Mouse (Mus musculus) myocyte (in vitro differentiated cells): ENCODE measurements around the gene Ptges2.

ENCODE experiments used
- CEBPB ChIP-seq: IDR thresholded peaks from 2 replicates; pipeline ENCODE4 v1.6.1; 2011; ENCODE audit warnings: mild to moderate bottlenecking, moderate library complexity; ENCODE audit not compliant: poor library complexity, insufficient read depth, severe bottlenecking
- E2F4 ChIP-seq: IDR thresholded peaks from one replicate; pipeline ENCODE4 v1.6.1; 2011; ENCODE audit warnings: mild to moderate bottlenecking, control low read depth, moderate library complexity; ENCODE audit not compliant: insufficient read depth
- MAX ChIP-seq: IDR thresholded peaks from one replicate; pipeline ENCODE4 v1.6.1; 2011; ENCODE audit warnings: low read depth, mild to moderate bottlenecking, control low read depth
- MYOD1 ChIP-seq, 3 experiments: IDR thresholded peaks; one replicate each; pipeline ENCODE4 v1.6.1; 2011; ENCODE audit warnings: control low read depth in 2 of 3, low read depth in 2 of 3, mild to moderate bottlenecking in 2 of 3, moderate library complexity in 1 of 3; ENCODE audit not compliant: insufficient read length in 2 of 3, control insufficient read depth in 1 of 3
- MYOG ChIP-seq, 3 experiments: IDR thresholded peaks; one replicate each; pipeline ENCODE4 v1.6.1; 2011; ENCODE audit warnings: control low read depth in 2 of 3, low read depth in 2 of 3, mild to moderate bottlenecking in 2 of 3; ENCODE audit not compliant: insufficient read length in 2 of 3, control insufficient read depth in 1 of 3, insufficient read depth in 1 of 3
- POLR2A ChIP-seq: IDR thresholded peaks from one replicate; pipeline ENCODE4 v1.6.1; 2011; ENCODE audit warnings: low read depth, mild to moderate bottlenecking, control low read depth, moderate library complexity; ENCODE audit not compliant: insufficient read length
- POLR2AphosphoS2 ChIP-seq: IDR thresholded peaks from one replicate; pipeline ENCODE4 v1.6.1; 2011; ENCODE audit warnings: low read depth, control low read depth; ENCODE audit not compliant: insufficient read length
- REST ChIP-seq: IDR thresholded peaks from one replicate; pipeline ENCODE4 v1.6.1; 2011; ENCODE audit warnings: mild to moderate bottlenecking, control low read depth, moderate library complexity; ENCODE audit not compliant: insufficient read depth, insufficient read length
- SRF ChIP-seq: IDR thresholded peaks from one replicate; pipeline ENCODE4 v1.6.1; 2011; ENCODE audit warnings: low read depth; ENCODE audit not compliant: control insufficient read depth, insufficient read length
- TCF12 ChIP-seq: IDR thresholded peaks from one replicate; pipeline ENCODE4 v1.6.1; 2011; ENCODE audit warnings: mild to moderate bottlenecking, control low read depth; ENCODE audit not compliant: poor library complexity, insufficient read depth, severe bottlenecking
- TCF3 ChIP-seq: IDR thresholded peaks from one replicate; pipeline ENCODE4 v1.6.1; 2011; ENCODE audit warnings: low read depth, control low read depth; ENCODE audit not compliant: insufficient read length
- USF1 ChIP-seq: IDR thresholded peaks from one replicate; pipeline ENCODE4 v1.6.1; 2011; ENCODE audit warnings: low read depth, mild to moderate bottlenecking, control low read depth, moderate library complexity

DNA sequence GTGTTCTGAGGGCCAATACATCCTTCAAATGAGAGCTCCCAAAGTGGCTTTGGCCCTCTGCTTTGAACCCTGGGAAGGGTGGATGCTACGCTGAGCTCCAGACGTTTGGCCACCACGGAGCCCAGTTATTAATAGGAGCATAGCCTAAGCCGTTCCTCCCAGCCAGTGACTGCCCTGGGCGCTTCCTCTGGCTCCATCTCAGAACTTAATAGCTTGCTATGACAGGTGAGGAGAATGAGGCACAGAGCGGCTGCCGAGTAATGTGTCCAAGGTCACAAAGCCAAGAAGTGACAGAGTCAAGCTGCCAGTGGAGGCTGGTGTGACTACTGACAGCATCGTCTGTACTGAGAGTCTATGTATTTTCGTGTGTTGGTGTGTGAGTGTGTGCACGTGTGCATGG lies 39.5 kb upstream of the Ptges2 start:
- TF ChIP-seq USF1 (no peak), POLR2A (no peak), MAX (no peak), E2F4 (no peak), CEBPB (no peak), TCF12 (no peak), TCF3 (no peak), MYOD1 (IDR thresholded peaks at IDR 0.05; ENCODE audit: control insufficient read depth in 1 of 3, insufficient read length in 2 of 3, low read depth in 2 of 3) (no peak), POLR2AphosphoS2 (no peak), REST (no peak), MYOG (IDR thresholded peaks at IDR 0.05; ENCODE audit: control insufficient read depth in 1 of 3, insufficient read depth in 1 of 3, insufficient read length in 2 of 3, low read depth in 2 of 3) (no peak), SRF (no peak)
